Mouse (Mus musculus) heart, postnatal 0 days (tissue): ENCODE results near the gene Abcb9.

Experiments used
- CTCF ChIP-seq: IDR thresholded peaks from 2 replicates; pipeline ENCODE4 v1.5.1; 2016; ENCODE audit warnings: antibody characterized with exemption, control low read depth, low read depth
- EP300 ChIP-seq: IDR thresholded peaks from 2 replicates; pipeline ENCODE4 v1.6.1; 2016; ENCODE audit warnings: antibody characterized with exemption, low read depth

- TF ChIP-seq CTCF = no peak
- no peak for TF ChIP-seq EP300
Observed at GRCm38 (mm10) chr5:124086876-124087275, 8.7 kb downstream of the Abcb9 start.
